Comparison of ENCODE assay signal across 24 mouse cellular contexts in genomic region chr6:146123656-146124055, GRCm38 (mm10).
"Had no signal": no experiment of that assay in that cellular context is flagged by ENCODE, and none has a peak within 500 bp of the region (broad histone marks: within the 10 kb centered on the region; RNA-seq: fewer than 3 reads in every experiment).

No protein-coding gene starts in this region.

- H3K9me3 ChIP-seq: heart, embryonic 12.5 days; hindbrain, embryonic 13.5 days; hindbrain, embryonic 15.5 days; kidney, embryonic 15.5 days; limb, embryonic 12.5 days had no signal

- H3K4me3 ChIP-seq: heart, embryonic 12.5 days; hindbrain, embryonic 13.5 days; hindbrain, embryonic 15.5 days; kidney, embryonic 15.5 days; limb, embryonic 12.5 days had no signal

- DNase-seq: gastrocnemius, postnatal 14 days; gastrocnemius, postnatal 36 days; heart, adult 18-20 months; heart, postnatal 10 days; kidney, adult 11 months; kidney, adult 2 months; kidney, adult 9 months; kidney, postnatal 14 days; kidney, postnatal 36 days; layer of hippocampus, adult 9-11 months; layer of hippocampus, postnatal 36 days; left cerebral cortex, postnatal 4 days; liver had no signal

- ATAC-seq: forebrain, embryonic 16.5 days; hindbrain, postnatal 0 days; intestine, embryonic 16.5 days had no signal

- H3K9ac ChIP-seq: heart, embryonic 12.5 days; hindbrain, embryonic 13.5 days; hindbrain, embryonic 15.5 days; kidney, embryonic 15.5 days; limb, embryonic 12.5 days; liver, embryonic 14.5 days had no signal

- H3K27me3 ChIP-seq: heart, embryonic 12.5 days; hindbrain, embryonic 13.5 days; hindbrain, embryonic 15.5 days; kidney, embryonic 15.5 days; limb, embryonic 12.5 days had no signal

- H3K4me2 ChIP-seq: heart, embryonic 12.5 days; hindbrain, embryonic 13.5 days; hindbrain, embryonic 15.5 days; kidney, embryonic 15.5 days; limb, embryonic 12.5 days; liver, embryonic 11.5 days had no signal

- H3K4me1 ChIP-seq: hindbrain, embryonic 15.5 days; kidney, embryonic 15.5 days; limb, embryonic 12.5 days had no signal

- H3K36me3 ChIP-seq: hindbrain, embryonic 13.5 days; hindbrain, embryonic 15.5 days; kidney, embryonic 15.5 days; limb, embryonic 12.5 days had no signal

- H3K27ac ChIP-seq: hindbrain, embryonic 13.5 days; hindbrain, embryonic 15.5 days; hindbrain, postnatal 0 days; kidney, embryonic 15.5 days; kidney, postnatal 0 days; limb, embryonic 12.5 days; liver, embryonic 14.5 days had no signal
